In genomic region chr14:13578744-13579143, GRCm38 (mm10) we compare ENCODE assay signal across 19 mouse cellular contexts.
"Had no signal": no experiment of that assay in that cellular context is flagged by ENCODE, and none has a peak within 500 bp of the region (broad histone marks: within the 10 kb centered on the region; RNA-seq: fewer than 3 reads in every experiment).

No protein-coding gene starts in this region.

- H3K9ac ChIP-seq: limb, embryonic 12.5 days; limb, embryonic 15.5 days; liver, embryonic 14.5 days; lung, embryonic 15.5 days; midbrain, embryonic 12.5 days had no signal

- H3K36me3 ChIP-seq: limb, embryonic 12.5 days; limb, embryonic 15.5 days; lung, embryonic 15.5 days; midbrain, embryonic 12.5 days had no signal

- H3K27me3 ChIP-seq: limb, embryonic 12.5 days; limb, embryonic 15.5 days; lung, embryonic 15.5 days; midbrain, embryonic 12.5 days had no signal

- ATAC-seq: midbrain, embryonic 16.5 days had no signal

- H3K4me1 ChIP-seq: limb, embryonic 12.5 days; limb, embryonic 15.5 days; lung, embryonic 15.5 days; midbrain, embryonic 12.5 days had no signal

- H3K27ac ChIP-seq: limb, embryonic 12.5 days; limb, embryonic 15.5 days; liver, embryonic 14.5 days; lung, embryonic 15.5 days; midbrain, embryonic 12.5 days; stomach, postnatal 0 days had no signal

- H3K4me3 ChIP-seq: limb, embryonic 12.5 days; limb, embryonic 15.5 days; lung, embryonic 15.5 days; midbrain, embryonic 12.5 days had no signal

- DNase-seq: kidney, adult 9 months; kidney, postnatal 14 days; kidney, postnatal 4 days; left cerebral cortex, postnatal 4 days; lung, adult 18-20 months; lung, postnatal 10 days; lung, postnatal 36 days; right cerebral cortex, postnatal 4 days; thymus, adult 2 months; thymus, postnatal 14 days; thymus, postnatal 4 days had no signal

- H3K9me3 ChIP-seq: limb, embryonic 12.5 days; limb, embryonic 15.5 days; lung, embryonic 15.5 days; midbrain, embryonic 12.5 days had no signal

- H3K4me2 ChIP-seq: limb, embryonic 12.5 days; limb, embryonic 15.5 days; liver, embryonic 11.5 days; lung, embryonic 15.5 days; midbrain, embryonic 12.5 days had no signal
